Mouse (Mus musculus): Measurements from ENCODE around the gene Lmtk3. TPM values are rescaled to one million over a fixed set of nuclear protein-coding genes. Genes with fewer than 3 reads are reported as not detected.

The Lmtk3 gene
- polyA plus RNA-seq, 1 experiment from 2014 or later = 4.6 TPM

- 90% methylated on average over 14 of the region's 14 CpGs for WGBS
- Histone ChIP-seq H3K27me3 (ENCODE audit: control insufficient read depth, insufficient read depth, low read length) (no peaks in the 10 kb centered on the region), H3K4me1 (ENCODE audit: control insufficient read depth, insufficient read depth, low read length) (peaks cover 12% of the 10 kb centered on the region), H3K9me3 (ENCODE audit: control insufficient read depth, low read length) (no peaks in the 10 kb centered on the region), H3K4me2 (no peak overlapping the region), H3K36me3 (ENCODE audit: control insufficient read depth, insufficient read depth, low read length) (peaks cover 51% of the 10 kb centered on the region), H3K27ac (ENCODE audit: low read depth, low read length) (no peak overlapping the region), H3K9ac (ENCODE audit: low read length) (no peak overlapping the region), H3K4me3 (ENCODE audit: low read depth, low read length) (no peak overlapping the region)
- no peak for ATAC-seq (ENCODE audit: low FRiP score)
- no peak for DNase-seq (ENCODE audit: low spot score, missing footprints)
These were observed 25.9 kb downstream of the Lmtk3 start for GRCm38 (mm10) chr7:45809276-45810075.

DNA sequence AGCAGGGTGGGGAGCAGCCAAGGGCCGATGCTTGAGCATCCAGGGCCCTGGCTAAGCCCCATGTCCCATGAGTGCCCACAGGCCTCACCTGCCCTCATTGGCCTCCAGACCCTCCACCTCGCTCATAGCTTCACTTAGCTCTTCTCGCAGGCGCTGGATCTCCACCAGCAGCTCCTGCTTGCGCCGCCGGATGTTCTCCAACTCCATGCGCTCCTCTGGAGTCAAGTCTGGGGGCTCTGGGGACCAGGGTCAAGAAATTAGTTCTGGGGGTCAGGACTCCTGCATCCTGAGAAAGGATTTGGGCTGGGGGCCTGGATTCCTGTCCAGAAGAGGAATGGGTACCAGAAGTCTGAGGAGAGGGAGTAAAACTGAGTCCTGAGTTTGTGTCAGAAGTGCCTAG lies 29.4 kb downstream of the Lmtk3 start:
- peaks cover 26% of the 10 kb centered on the region for H3K4me1 ChIP-seq (ENCODE audit: control insufficient read depth, insufficient read depth, low read length)
- no peak for DNase-seq (ENCODE audit: low spot score, missing footprints)
- H3K9me3 ChIP-seq (ENCODE audit: control insufficient read depth, low read length) = no peaks in the 10 kb centered on the region
- peak overlapping the region; percentile 95 for H3K4me3 ChIP-seq (ENCODE audit: low read depth, low read length)
- peak overlapping the region; percentile 99 for H3K9ac ChIP-seq (ENCODE audit: low read length)
- 89% methylated on average over 8 of the region's 8 CpGs for WGBS
- no peak for ATAC-seq (ENCODE audit: low FRiP score)
- H3K27me3 ChIP-seq (ENCODE audit: control insufficient read depth, insufficient read depth, low read length) = no peaks in the 10 kb centered on the region
- peaks cover 42% of the 10 kb centered on the region for H3K36me3 ChIP-seq (ENCODE audit: control insufficient read depth, insufficient read depth, low read length)
- peak overlapping the region; percentile 95 for H3K4me2 ChIP-seq
- no peak overlapping the region for H3K27ac ChIP-seq (ENCODE audit: low read depth, low read length)

GRCm38 (mm10) chr7:45813787-45814779 lies 30.5 kb downstream of the Lmtk3 start, which contains the start of gene Cyth2:
Cyth2 (minus strand) TSS chr7:45814581.
- peak; percentile 98 for ATAC-seq (ENCODE audit: low FRiP score)
- no peaks in the 10 kb centered on the region for H3K9me3 ChIP-seq (ENCODE audit: control insufficient read depth, low read length)
- H3K4me2 ChIP-seq = peak within 1 kb of the TSS; percentile 95
- peaks cover 26% of the 10 kb centered on the region for H3K4me1 ChIP-seq (ENCODE audit: control insufficient read depth, insufficient read depth, low read length)
- H3K4me3 ChIP-seq (ENCODE audit: low read depth, low read length) = peak within 1 kb of the TSS; percentile 95
- peaks cover 2% of the 10 kb centered on the region; the same call in 1 of the 2 replicates for H3K27me3 ChIP-seq (ENCODE audit: control insufficient read depth, insufficient read depth, low read length)
- peak within 1 kb of the TSS; percentile 99 for H3K9ac ChIP-seq (ENCODE audit: low read length)
- peak within 1 kb of the TSS; percentile 100 for H3K27ac ChIP-seq (ENCODE audit: low read depth, low read length)
- H3K36me3 ChIP-seq (ENCODE audit: control insufficient read depth, insufficient read depth, low read length) = peaks cover 33% of the 10 kb centered on the region
- DNase-seq (ENCODE audit: low spot score, missing footprints) = peak; percentile 100
- WGBS = under 1% methylated on average over 55 of the region's 92 CpGs

DNA sequence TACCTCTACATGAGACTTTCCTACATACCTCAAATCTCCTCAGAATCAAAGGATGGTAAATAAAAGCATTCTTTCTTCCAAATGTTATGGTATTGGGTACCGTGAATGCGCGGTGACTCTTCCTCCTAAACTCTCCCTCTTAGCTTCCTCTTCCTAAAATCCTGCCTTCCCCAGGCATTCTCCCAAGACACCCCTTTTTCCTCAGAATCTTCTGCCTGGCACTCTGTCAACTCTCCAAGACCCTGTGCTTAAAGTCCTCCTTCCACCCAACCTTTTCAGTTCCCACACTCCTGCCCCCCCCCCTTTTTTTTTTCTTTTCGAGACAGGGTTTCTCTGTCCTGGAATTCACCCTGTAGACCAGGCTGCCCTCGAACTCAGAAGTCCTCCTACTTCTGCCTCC lies 31.3 kb downstream of the Lmtk3 start:
- peak overlapping the region; percentile 55; the same call in 1 of the 2 replicates for H3K27ac ChIP-seq (ENCODE audit: low read depth, low read length)
- ATAC-seq (ENCODE audit: low FRiP score) (no peak), DNase-seq (ENCODE audit: low spot score, missing footprints) (no peak)
- no peaks in the 10 kb centered on the region for H3K9me3 ChIP-seq (ENCODE audit: control insufficient read depth, low read length)
- peaks cover 3% of the 10 kb centered on the region for H3K27me3 ChIP-seq (ENCODE audit: control insufficient read depth, insufficient read depth, low read length)
- H3K4me3 ChIP-seq (ENCODE audit: low read depth, low read length) = peak overlapping the region; percentile 19; the same call in 1 of the 2 replicates
- peak overlapping the region; percentile 43 for H3K4me2 ChIP-seq
- WGBS = 3% methylated on average over 5 of the region's 5 CpGs
- H3K36me3 ChIP-seq (ENCODE audit: control insufficient read depth, insufficient read depth, low read length) = peaks cover 26% of the 10 kb centered on the region
- peaks cover 27% of the 10 kb centered on the region for H3K4me1 ChIP-seq (ENCODE audit: control insufficient read depth, insufficient read depth, low read length)
- H3K9ac ChIP-seq (ENCODE audit: low read length) = peak overlapping the region; percentile 21; the same call in 1 of the 2 replicates

GRCm38 (mm10) chr7:45815323-45815983 lies 31.9 kb downstream of the Lmtk3 start:
- Histone ChIP-seq H3K27me3 (ENCODE audit: control insufficient read depth, insufficient read depth, low read length) (peaks cover 5% of the 10 kb centered on the region), H3K36me3 (ENCODE audit: control insufficient read depth, insufficient read depth, low read length) (peaks cover 20% of the 10 kb centered on the region), H3K9ac (ENCODE audit: low read length) (no peak overlapping the region), H3K27ac (ENCODE audit: low read depth, low read length) (peak overlapping the region; percentile 59), H3K9me3 (ENCODE audit: control insufficient read depth, low read length) (no peaks in the 10 kb centered on the region), H3K4me3 (ENCODE audit: low read depth, low read length) (no peak overlapping the region), H3K4me2 (peak overlapping the region; percentile 43; the same call in 1 of the 2 replicates), H3K4me1 (ENCODE audit: control insufficient read depth, insufficient read depth, low read length) (peaks cover 28% of the 10 kb centered on the region)
- DNase-seq (ENCODE audit: low spot score, missing footprints) (peak; percentile 90), ATAC-seq (ENCODE audit: low FRiP score) (0 out of 2 replicates have a peak, but pooled peaks have one; percentile 1)
- 15% methylated on average over 10 of the region's 10 CpGs for WGBS

- H3K9me3 ChIP-seq (ENCODE audit: control insufficient read depth, low read length) = no peaks in the 10 kb centered on the region
- no peak overlapping the region for H3K9ac ChIP-seq (ENCODE audit: low read length)
- H3K4me2 ChIP-seq = no peak overlapping the region
- no peak for ATAC-seq (ENCODE audit: low FRiP score)
- peaks cover 5% of the 10 kb centered on the region for H3K27me3 ChIP-seq (ENCODE audit: control insufficient read depth, insufficient read depth, low read length)
- H3K36me3 ChIP-seq (ENCODE audit: control insufficient read depth, insufficient read depth, low read length) = peaks cover 15% of the 10 kb centered on the region; the same call in 1 of the 2 replicates
- no peak overlapping the region; the same call in 1 of the 2 replicates for H3K27ac ChIP-seq (ENCODE audit: low read depth, low read length)
- no peak overlapping the region for H3K4me3 ChIP-seq (ENCODE audit: low read depth, low read length)
- 36% methylated on average over 2 of the region's 2 CpGs for WGBS
- peaks cover 28% of the 10 kb centered on the region for H3K4me1 ChIP-seq (ENCODE audit: control insufficient read depth, insufficient read depth, low read length)
- peak; percentile 82 for DNase-seq (ENCODE audit: low spot score, missing footprints)
These were observed 32.4 kb downstream of the Lmtk3 start for GRCm38 (mm10) chr7:45815984-45816351.

GRCm38 (mm10) chr7:45819843-45820242 lies 36.3 kb downstream of the Lmtk3 start:
- H3K4me1 ChIP-seq (ENCODE audit: control insufficient read depth, insufficient read depth, low read length) = peaks cover 14% of the 10 kb centered on the region
- H3K9me3 ChIP-seq (ENCODE audit: control insufficient read depth, low read length) = no peaks in the 10 kb centered on the region
- H3K27me3 ChIP-seq (ENCODE audit: control insufficient read depth, insufficient read depth, low read length) = peaks cover 5% of the 10 kb centered on the region
- no peak overlapping the region for H3K4me3 ChIP-seq (ENCODE audit: low read depth, low read length)
- no peak overlapping the region for H3K4me2 ChIP-seq
- no peak overlapping the region for H3K27ac ChIP-seq (ENCODE audit: low read depth, low read length)
- ATAC-seq (ENCODE audit: low FRiP score) (no peak), DNase-seq (ENCODE audit: low spot score, missing footprints) (no peak)
- peaks cover 3% of the 10 kb centered on the region; the same call in 1 of the 2 replicates for H3K36me3 ChIP-seq (ENCODE audit: control insufficient read depth, insufficient read depth, low read length)
- no peak overlapping the region for H3K9ac ChIP-seq (ENCODE audit: low read length)
- 17% methylated on average over 25 of the region's 25 CpGs for WGBS

DNA sequence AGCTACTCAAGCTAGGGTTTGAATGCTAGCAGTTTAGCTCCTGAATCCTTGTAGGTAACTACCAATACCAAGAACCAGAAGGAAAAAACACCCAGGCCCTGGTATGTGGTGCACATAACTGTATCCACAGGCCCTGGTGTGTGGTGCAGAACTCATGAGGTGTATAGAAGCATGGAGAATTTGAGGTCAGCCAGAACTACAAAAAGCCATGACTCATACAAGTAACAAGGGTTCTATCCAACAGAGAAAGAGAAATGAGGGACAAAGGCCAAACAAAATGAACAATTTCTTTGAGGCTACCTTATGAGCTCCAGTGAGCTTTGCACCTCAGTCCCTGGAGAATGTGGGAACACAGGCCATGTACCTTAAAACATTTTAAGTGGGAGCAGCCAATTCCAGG lies 37.4 kb downstream of the Lmtk3 start:
- H3K4me2 ChIP-seq = no peak overlapping the region
- DNase-seq (ENCODE audit: low spot score, missing footprints) (no peak), ATAC-seq (ENCODE audit: low FRiP score) (no peak)
- no peaks in the 10 kb centered on the region for H3K9me3 ChIP-seq (ENCODE audit: control insufficient read depth, low read length)
- H3K27me3 ChIP-seq (ENCODE audit: control insufficient read depth, insufficient read depth, low read length) = peaks cover 5% of the 10 kb centered on the region
- no peak overlapping the region for H3K4me3 ChIP-seq (ENCODE audit: low read depth, low read length)
- H3K9ac ChIP-seq (ENCODE audit: low read length) = no peak overlapping the region
- H3K4me1 ChIP-seq (ENCODE audit: control insufficient read depth, insufficient read depth, low read length) = peaks cover 3% of the 10 kb centered on the region
- no peak overlapping the region for H3K27ac ChIP-seq (ENCODE audit: low read depth, low read length)
- peaks cover 12% of the 10 kb centered on the region for H3K36me3 ChIP-seq (ENCODE audit: control insufficient read depth, insufficient read depth, low read length)
